Mouse (Mus musculus): ENCODE data around the gene Dhps.
A peak's percentile ranks its signal among the peaks of the same experiment; 100 is the strongest.
"Not testable (repeated sequence)": the region's sequence is repeated elsewhere in the genome, so short reads cannot be mapped to it uniquely, and the experiment has no call there.

Dhps gene

GRCm38 (mm10) chr8:85095566-85095965, 24.0 kb downstream of the Dhps start:
- no peak for DNase-seq (ENCODE audit: low read depth, low spot score)

- DNase-seq (ENCODE audit: low read depth, low spot score), result no peak
Measured at GRCm38 (mm10) chr8:85096196-85096595, 24.6 kb downstream of the Dhps start.

GRCm38 (mm10) chr8:85096850-85097249, 25.3 kb downstream of the Dhps start:
- no peak for DNase-seq (ENCODE audit: low read depth, low spot score)

- no peak for DNase-seq (ENCODE audit: low read depth, low spot score)
Measured at GRCm38 (mm10) chr8:85100076-85100665, 28.6 kb downstream of the Dhps start.

GRCm38 (mm10) chr8:85113241-85113640, 41.7 kb downstream of the Dhps start:
- no peak for DNase-seq (ENCODE audit: low read depth, low spot score)

- no peak for DNase-seq (ENCODE audit: low read depth, low spot score)
Measured at GRCm38 (mm10) chr8:85115501-85115900, 43.9 kb downstream of the Dhps start.

GRCm38 (mm10) chr8:85116984-85117383, 45.4 kb downstream of the Dhps start:
- DNase-seq (ENCODE audit: low read depth, low spot score), result no peak

- DNase-seq (ENCODE audit: low read depth, low spot score), result peak; percentile 91
Measured at GRCm38 (mm10) chr8:85119052-85119981, 47.8 kb downstream of the Dhps start.

- not testable (repeated sequence) for DNase-seq (ENCODE audit: low read depth, low spot score)
Measured at GRCm38 (mm10) chr8:85120251-85120650, 48.7 kb downstream of the Dhps start.

- no peak for DNase-seq (ENCODE audit: low read depth, low spot score)
Measured at GRCm38 (mm10) chr8:85122995-85123394, 51.4 kb downstream of the Dhps start, which contains the start of gene Zfp791. Zfp791 (minus strand) TSS chr8:85123095.

GRCm38 (mm10) chr8:85123691-85124090, 52.1 kb downstream of the Dhps start:
- peak; percentile 39 for DNase-seq (ENCODE audit: low read depth, low spot score)

All from 3T3-L1 (cell line).